Mouse (Mus musculus): ENCODE data around the gene Cog4. TPM values are rescaled to one million over a fixed set of nuclear protein-coding genes. Genes with fewer than 3 reads are reported as not detected.
A peak's percentile ranks its signal among the peaks of the same experiment; 100 is the strongest.
"Not testable (repeated sequence)": the region's sequence is repeated elsewhere in the genome, so short reads cannot be mapped to it uniquely, and the experiment has no call there.

Cog4 gene
- polyA plus RNA-seq, 1 experiment from 2014 or later, result 72.1 TPM

GRCm38 (mm10) chr8:110847171-110847549 is 760 bp downstream of the Cog4 start:
- Histone ChIP-seq H3K27me3 (ENCODE audit: control insufficient read depth, insufficient read depth, low read depth, low read length) (no peaks in the 10 kb centered on the region), H3K4me2 (ENCODE audit: low read length) (peak overlapping the region; percentile 70), H3K4me3 (ENCODE audit: low read depth, low read length) (peak overlapping the region; percentile 87), H3K27ac (ENCODE audit: low read length) (peak overlapping the region; percentile 84), H3K36me3 (ENCODE audit: control insufficient read depth, insufficient read depth, low read length) (peaks cover 13% of the 10 kb centered on the region), H3K9ac (ENCODE audit: low read depth, low read length) (peak overlapping the region; percentile 85), H3K4me1 (ENCODE audit: control insufficient read depth, insufficient read depth, low read length) (peaks cover 26% of the 10 kb centered on the region), H3K9me3 (replicated peaks; ENCODE audit: control insufficient read depth, low read length, poor library complexity, severe bottlenecking) (no peaks in the 10 kb centered on the region)
- ATAC-seq, result peak; percentile 60; the same call in 1 of the 2 replicates
- 2% methylated on average over 13 of the region's 13 CpGs for whole genome bisulfite sequencing

GRCm38 (mm10) chr8:110847645-110848495 is 1.5 kb downstream of the Cog4 start:
- ATAC-seq, result no peak
- 57% methylated on average over 14 of the region's 14 CpGs for WGBS
- Histone ChIP-seq H3K9ac (ENCODE audit: low read depth, low read length) (peak overlapping the region; percentile 85), H3K4me1 (ENCODE audit: control insufficient read depth, insufficient read depth, low read length) (peaks cover 26% of the 10 kb centered on the region), H3K36me3 (ENCODE audit: control insufficient read depth, insufficient read depth, low read length) (peaks cover 18% of the 10 kb centered on the region), H3K27ac (ENCODE audit: low read length) (no peak overlapping the region), H3K27me3 (ENCODE audit: control insufficient read depth, insufficient read depth, low read depth, low read length) (no peaks in the 10 kb centered on the region), H3K4me2 (ENCODE audit: low read length) (peak overlapping the region; percentile 70), H3K9me3 (replicated peaks; ENCODE audit: control insufficient read depth, low read length, poor library complexity, severe bottlenecking) (no peaks in the 10 kb centered on the region), H3K4me3 (ENCODE audit: low read depth, low read length) (peak overlapping the region; percentile 87)

- no peak for ATAC-seq
- H3K9ac ChIP-seq (ENCODE audit: low read depth, low read length), result no peak overlapping the region
- H3K36me3 ChIP-seq (ENCODE audit: control insufficient read depth, insufficient read depth, low read length), result peaks cover 27% of the 10 kb centered on the region
- H3K4me1 ChIP-seq (ENCODE audit: control insufficient read depth, insufficient read depth, low read length), result peaks cover 9% of the 10 kb centered on the region
- WGBS, result 96% methylated on average over 10 of the region's 10 CpGs
- no peak overlapping the region for H3K4me2 ChIP-seq (ENCODE audit: low read length)
- H3K27me3 ChIP-seq (ENCODE audit: control insufficient read depth, insufficient read depth, low read depth, low read length), result no peaks in the 10 kb centered on the region
- no peaks in the 10 kb centered on the region for H3K9me3 ChIP-seq (replicated peaks; ENCODE audit: control insufficient read depth, low read length, poor library complexity, severe bottlenecking)
- no peak overlapping the region for H3K4me3 ChIP-seq (ENCODE audit: low read depth, low read length)
- H3K27ac ChIP-seq (ENCODE audit: low read length), result no peak overlapping the region
Measured at GRCm38 (mm10) chr8:110851186-110851585, 4.8 kb downstream of the Cog4 start.

GRCm38 (mm10) chr8:110856073-110856472 is 9.7 kb downstream of the Cog4 start:
- not testable (repeated sequence) for H3K4me3 ChIP-seq (ENCODE audit: low read depth, low read length); H3K27me3 ChIP-seq (ENCODE audit: control insufficient read depth, insufficient read depth, low read depth, low read length); H3K4me2 ChIP-seq (ENCODE audit: low read length); H3K27ac ChIP-seq (ENCODE audit: low read length); H3K9ac ChIP-seq (ENCODE audit: low read depth, low read length); H3K9me3 ChIP-seq (replicated peaks; ENCODE audit: control insufficient read depth, low read length, poor library complexity, severe bottlenecking); ATAC-seq; H3K4me1 ChIP-seq (ENCODE audit: control insufficient read depth, insufficient read depth, low read length)
- peaks cover 44% of the 10 kb centered on the region for H3K36me3 ChIP-seq (ENCODE audit: control insufficient read depth, insufficient read depth, low read length)
- WGBS, result 93% methylated on average over 4 of the region's 4 CpGs

- Histone ChIP-seq H3K27me3 (ENCODE audit: control insufficient read depth, insufficient read depth, low read depth, low read length) (no peaks in the 10 kb centered on the region), H3K9ac (ENCODE audit: low read depth, low read length) (no peak overlapping the region), H3K4me2 (ENCODE audit: low read length) (no peak overlapping the region), H3K9me3 (replicated peaks; ENCODE audit: control insufficient read depth, low read length, poor library complexity, severe bottlenecking) (no peaks in the 10 kb centered on the region), H3K4me3 (ENCODE audit: low read depth, low read length) (no peak overlapping the region), H3K4me1 (ENCODE audit: control insufficient read depth, insufficient read depth, low read length) (no peaks in the 10 kb centered on the region), H3K27ac (ENCODE audit: low read length) (no peak overlapping the region), H3K36me3 (ENCODE audit: control insufficient read depth, insufficient read depth, low read length) (peaks cover 45% of the 10 kb centered on the region)
- no peak for ATAC-seq
- WGBS, result 93% methylated on average over 4 of the region's 5 CpGs
Measured at GRCm38 (mm10) chr8:110856760-110857461, 10.5 kb downstream of the Cog4 start.

GRCm38 (mm10) chr8:110859651-110860501 is 13.5 kb downstream of the Cog4 start:
- WGBS, result 82% methylated on average over 7 of the region's 7 CpGs
- Histone ChIP-seq H3K4me1 (ENCODE audit: control insufficient read depth, insufficient read depth, low read length) (no peaks in the 10 kb centered on the region), H3K36me3 (ENCODE audit: control insufficient read depth, insufficient read depth, low read length) (peaks cover 50% of the 10 kb centered on the region), H3K27ac (ENCODE audit: low read length) (no peak overlapping the region), H3K4me2 (ENCODE audit: low read length) (no peak overlapping the region), H3K27me3 (ENCODE audit: control insufficient read depth, insufficient read depth, low read depth, low read length) (no peaks in the 10 kb centered on the region), H3K4me3 (ENCODE audit: low read depth, low read length) (no peak overlapping the region), H3K9me3 (replicated peaks; ENCODE audit: control insufficient read depth, low read length, poor library complexity, severe bottlenecking) (no peaks in the 10 kb centered on the region), H3K9ac (ENCODE audit: low read depth, low read length) (no peak overlapping the region)
- ATAC-seq, result no peak

- WGBS, result 94% methylated on average over 7 of the region's 7 CpGs
- H3K36me3 ChIP-seq (ENCODE audit: control insufficient read depth, insufficient read depth, low read length), result peaks cover 50% of the 10 kb centered on the region
- H3K4me3 ChIP-seq (ENCODE audit: low read depth, low read length); H3K27me3 ChIP-seq (ENCODE audit: control insufficient read depth, insufficient read depth, low read depth, low read length); H3K9me3 ChIP-seq (replicated peaks; ENCODE audit: control insufficient read depth, low read length, poor library complexity, severe bottlenecking); H3K4me2 ChIP-seq (ENCODE audit: low read length); H3K27ac ChIP-seq (ENCODE audit: low read length); H3K4me1 ChIP-seq (ENCODE audit: control insufficient read depth, insufficient read depth, low read length); ATAC-seq; H3K9ac ChIP-seq (ENCODE audit: low read depth, low read length): not testable (repeated sequence)
Measured at GRCm38 (mm10) chr8:110861347-110862025, 15.1 kb downstream of the Cog4 start.

GRCm38 (mm10) chr8:110870501-110870900 is 24.1 kb downstream of the Cog4 start:
- no peaks in the 10 kb centered on the region for H3K4me1 ChIP-seq (ENCODE audit: control insufficient read depth, insufficient read depth, low read length)
- no peaks in the 10 kb centered on the region for H3K27me3 ChIP-seq (ENCODE audit: control insufficient read depth, insufficient read depth, low read depth, low read length)
- H3K4me2 ChIP-seq (ENCODE audit: low read length), result no peak overlapping the region
- H3K9ac ChIP-seq (ENCODE audit: low read depth, low read length), result no peak overlapping the region
- no peaks in the 10 kb centered on the region for H3K9me3 ChIP-seq (replicated peaks; ENCODE audit: control insufficient read depth, low read length, poor library complexity, severe bottlenecking)
- H3K4me3 ChIP-seq (ENCODE audit: low read depth, low read length), result no peak overlapping the region
- no peak overlapping the region for H3K27ac ChIP-seq (ENCODE audit: low read length)
- ATAC-seq, result no peak
- WGBS, result 98% methylated on average over 2 of the region's 2 CpGs
- peaks cover 49% of the 10 kb centered on the region for H3K36me3 ChIP-seq (ENCODE audit: control insufficient read depth, insufficient read depth, low read length)

All from midbrain, embryonic 16.5 days (tissue).